Mouse (Mus musculus): ENCODE results near the gene Mfap4. TPM values are rescaled to one million over a fixed set of nuclear protein-coding genes. Genes with fewer than 3 reads are reported as not detected.

Gene Mfap4
- polyA plus RNA-seq, 1 experiment from 2014 or later, result 184 TPM

- no peaks in the 10 kb centered on the region for H3K4me1 ChIP-seq (replicated peaks; ENCODE audit: control insufficient read depth, insufficient read depth)
- TF ChIP-seq CTCF (IDR thresholded peaks at IDR 0.05; ENCODE audit: low read depth), result no peak
- no peak for TF ChIP-seq EP300 (optimal IDR thresholded peaks at IDR 0.05)
- ATAC-seq (ENCODE audit: low FRiP score, low TSS enrichment), result no peak
- H3K36me3 ChIP-seq (ENCODE audit: control insufficient read depth, insufficient read depth, low read length), result no peaks in the 10 kb centered on the region
- no peak overlapping the region for H3K9ac ChIP-seq (ENCODE audit: low read length)
- DNase-seq (ENCODE audit: low spot score), result no peak
- no peak overlapping the region for H3K4me2 ChIP-seq (replicated peaks; ENCODE audit: low read depth)
- H3K9me3 ChIP-seq (ENCODE audit: control insufficient read depth, low read length), result no peaks in the 10 kb centered on the region
- no peak overlapping the region for H3K27ac ChIP-seq (replicated peaks)
- H3K27me3 ChIP-seq (ENCODE audit: control insufficient read depth, insufficient read depth, low read length), result no peaks in the 10 kb centered on the region
- whole genome bisulfite sequencing, result 75% methylated on average over 8 of the region's 8 CpGs
- H3K4me3 ChIP-seq (ENCODE audit: low read depth, low read length), result no peak overlapping the region
Observed at GRCm38 (mm10) chr11:61447296-61447695, 37.9 kb upstream of the Mfap4 start.

GRCm38 (mm10) chr11:61448041-61448440 is 37.2 kb upstream of the Mfap4 start:
- Histone ChIP-seq H3K36me3 (ENCODE audit: control insufficient read depth, insufficient read depth, low read length) (no peaks in the 10 kb centered on the region), H3K9me3 (ENCODE audit: control insufficient read depth, low read length) (no peaks in the 10 kb centered on the region), H3K4me3 (ENCODE audit: low read depth, low read length) (no peak overlapping the region), H3K27me3 (ENCODE audit: control insufficient read depth, insufficient read depth, low read length) (no peaks in the 10 kb centered on the region), H3K4me2 (replicated peaks; ENCODE audit: low read depth) (no peak overlapping the region), H3K4me1 (replicated peaks; ENCODE audit: control insufficient read depth, insufficient read depth) (no peaks in the 10 kb centered on the region), H3K9ac (ENCODE audit: low read length) (no peak overlapping the region), H3K27ac (replicated peaks) (no peak overlapping the region)
- ATAC-seq (ENCODE audit: low FRiP score, low TSS enrichment) (no peak), DNase-seq (ENCODE audit: low spot score) (no peak)
- 45% methylated on average over 5 of the region's 5 CpGs for WGBS
- TF ChIP-seq EP300 (optimal IDR thresholded peaks at IDR 0.05), result no peak
- no peak for TF ChIP-seq CTCF (IDR thresholded peaks at IDR 0.05; ENCODE audit: low read depth)

GRCm38 (mm10) chr11:61448599-61449225 is 36.5 kb upstream of the Mfap4 start:
- ATAC-seq (ENCODE audit: low FRiP score, low TSS enrichment) (peak; percentile 63), DNase-seq (ENCODE audit: low spot score) (peak; percentile 26)
- H3K4me2 ChIP-seq (replicated peaks; ENCODE audit: low read depth), result no peak overlapping the region
- 46% methylated on average over 9 of the region's 9 CpGs for WGBS
- H3K9ac ChIP-seq (ENCODE audit: low read length), result no peak overlapping the region
- no peaks in the 10 kb centered on the region for H3K9me3 ChIP-seq (ENCODE audit: control insufficient read depth, low read length)
- H3K4me1 ChIP-seq (replicated peaks; ENCODE audit: control insufficient read depth, insufficient read depth), result no peaks in the 10 kb centered on the region
- no peak overlapping the region for H3K4me3 ChIP-seq (ENCODE audit: low read depth, low read length)
- H3K27me3 ChIP-seq (ENCODE audit: control insufficient read depth, insufficient read depth, low read length), result no peaks in the 10 kb centered on the region
- TF ChIP-seq CTCF (IDR thresholded peaks at IDR 0.05; ENCODE audit: low read depth) (no peak), EP300 (optimal IDR thresholded peaks at IDR 0.05) (no peak)
- peak overlapping the region; percentile 4; the same call in 1 of the 2 replicates for H3K27ac ChIP-seq (replicated peaks)
- H3K36me3 ChIP-seq (ENCODE audit: control insufficient read depth, insufficient read depth, low read length), result no peaks in the 10 kb centered on the region

- WGBS, result 72% methylated on average over 24 of the region's 24 CpGs
- no peaks in the 10 kb centered on the region for H3K4me1 ChIP-seq (replicated peaks; ENCODE audit: control insufficient read depth, insufficient read depth)
- H3K27me3 ChIP-seq (ENCODE audit: control insufficient read depth, insufficient read depth, low read length), result no peaks in the 10 kb centered on the region
- DNase-seq (ENCODE audit: low spot score) (peak; percentile 30), ATAC-seq (ENCODE audit: low FRiP score, low TSS enrichment) (no peak)
- H3K9me3 ChIP-seq (ENCODE audit: control insufficient read depth, low read length), result no peaks in the 10 kb centered on the region
- H3K27ac ChIP-seq (replicated peaks), result no peak overlapping the region; the same call in 1 of the 2 replicates
- H3K36me3 ChIP-seq (ENCODE audit: control insufficient read depth, insufficient read depth, low read length), result no peaks in the 10 kb centered on the region
- no peak overlapping the region for H3K4me3 ChIP-seq (ENCODE audit: low read depth, low read length)
- peak; percentile 49 for TF ChIP-seq CTCF (IDR thresholded peaks at IDR 0.05; ENCODE audit: low read depth)
- no peak for TF ChIP-seq EP300 (optimal IDR thresholded peaks at IDR 0.05)
- 0 out of 2 replicates have a peak overlapping the region, but pooled peaks have one; percentile 27 for H3K9ac ChIP-seq (ENCODE audit: low read length)
- H3K4me2 ChIP-seq (replicated peaks; ENCODE audit: low read depth), result no peak overlapping the region
Observed at GRCm38 (mm10) chr11:61449499-61450292, 35.5 kb upstream of the Mfap4 start.

GRCm38 (mm10) chr11:61464071-61464470 is 21.2 kb upstream of the Mfap4 start:
- WGBS, result 55% methylated on average over 2 of the region's 2 CpGs
- no peak for ATAC-seq (ENCODE audit: low FRiP score, low TSS enrichment)
- Histone ChIP-seq H3K4me1 (replicated peaks; ENCODE audit: control insufficient read depth, insufficient read depth) (no peaks in the 10 kb centered on the region; the same call in 1 of the 2 replicates), H3K27ac (replicated peaks) (0 out of 2 replicates have a peak overlapping the region, but pooled peaks have one; percentile 18), H3K36me3 (ENCODE audit: control insufficient read depth, insufficient read depth, low read length) (no peaks in the 10 kb centered on the region), H3K27me3 (ENCODE audit: control insufficient read depth, insufficient read depth, low read length) (no peaks in the 10 kb centered on the region), H3K9ac (ENCODE audit: low read length) (no peak overlapping the region), H3K4me2 (replicated peaks; ENCODE audit: low read depth) (no peak overlapping the region), H3K9me3 (ENCODE audit: control insufficient read depth, low read length) (no peaks in the 10 kb centered on the region), H3K4me3 (ENCODE audit: low read depth, low read length) (no peak overlapping the region)
- TF ChIP-seq EP300 (optimal IDR thresholded peaks at IDR 0.05) (no peak), CTCF (IDR thresholded peaks at IDR 0.05; ENCODE audit: low read depth) (no peak)
- no peak for DNase-seq (ENCODE audit: low spot score)

DNA sequence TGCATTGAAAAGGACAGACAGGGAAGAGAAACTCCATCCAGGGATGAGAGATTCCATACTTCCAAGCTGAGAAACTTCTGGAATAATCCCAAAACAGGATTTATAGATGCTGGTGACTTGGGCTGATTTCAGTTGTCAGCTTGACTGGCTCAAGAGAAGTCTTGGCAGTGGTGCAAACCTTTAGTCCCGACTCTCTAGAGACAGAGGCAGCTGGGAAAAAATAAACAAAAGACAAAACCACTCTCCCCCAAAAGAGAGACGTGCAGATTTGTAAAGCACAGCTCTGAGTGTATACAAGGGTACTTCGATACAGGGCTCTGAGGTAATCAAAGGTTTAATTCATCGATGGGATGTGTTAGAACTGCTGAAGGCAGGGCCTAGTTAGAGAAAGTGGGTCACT is 19.8 kb upstream of the Mfap4 start:
- Histone ChIP-seq H3K27me3 (ENCODE audit: control insufficient read depth, insufficient read depth, low read length) (no peaks in the 10 kb centered on the region), H3K4me3 (ENCODE audit: low read depth, low read length) (no peak overlapping the region), H3K4me2 (replicated peaks; ENCODE audit: low read depth) (no peak overlapping the region), H3K36me3 (ENCODE audit: control insufficient read depth, insufficient read depth, low read length) (no peaks in the 10 kb centered on the region), H3K27ac (replicated peaks) (no peak overlapping the region), H3K9ac (ENCODE audit: low read length) (no peak overlapping the region), H3K9me3 (ENCODE audit: control insufficient read depth, low read length) (no peaks in the 10 kb centered on the region), H3K4me1 (replicated peaks; ENCODE audit: control insufficient read depth, insufficient read depth) (no peaks in the 10 kb centered on the region; the same call in 1 of the 2 replicates)
- ATAC-seq (ENCODE audit: low FRiP score, low TSS enrichment), result no peak; the same call in 1 of the 2 replicates
- TF ChIP-seq CTCF (IDR thresholded peaks at IDR 0.05; ENCODE audit: low read depth), result no peak
- DNase-seq (ENCODE audit: low spot score), result no peak
- WGBS, result 27% methylated on average over 4 of the region's 4 CpGs

Measured in stomach, postnatal 0 days (tissue).